Mouse (Mus musculus) lung, embryonic 15.5 days (tissue): ENCODE measurements at regions not wholly inside any gene's neighbourhood (a gene's known extent, or its start where the extent isn't known, plus 50 kb on each side); places are given as distances from the start of the nearest gene placed in this dataset.

ENCODE experiments used
- ATAC-seq: fragments of 200-750 bp; cut with Nextera tagmentation; 2 replicates; pipeline ENCODE4 v1.8.0; 2017; ENCODE audit warnings: moderate number of reproducible peaks, borderline replicate concordance; ENCODE audit not compliant: low FRiP score, low TSS enrichment; ENCODE audit errors: extremely low read depth
- H3K27ac ChIP-seq: fragments of 300-500 bp; sonication (generic); 2 replicates; pipeline ENCODE4 v1.5.1; 2015; ENCODE audit warnings: moderate library complexity, mild to moderate bottlenecking, inconsistent platforms
- H3K27me3 ChIP-seq: fragments of 300-500 bp; sonication (generic); 2 replicates; pipeline ENCODE4 v1.6.1; 2015; ENCODE audit warnings: inconsistent platforms
- H3K36me3 ChIP-seq: fragments of 300-500 bp; sonication (generic); 2 replicates; pipeline ENCODE4 v1.6.1; 2015; ENCODE audit warnings: inconsistent platforms
- H3K4me1 ChIP-seq: fragments of 300-500 bp; sonication (generic); 2 replicates; pipeline ENCODE4 v1.6.1; 2015; ENCODE audit warnings: inconsistent platforms
- H3K4me2 ChIP-seq: fragments of 300-500 bp; sonication (generic); 2 replicates; pipeline ENCODE4 v1.6.1; 2015; ENCODE audit warnings: inconsistent platforms, mild to moderate bottlenecking, moderate library complexity
- H3K4me3 ChIP-seq: fragments of 300-500 bp; sonication (generic); 2 replicates; pipeline ENCODE4 v1.5.1; 2015; ENCODE audit warnings: mild to moderate bottlenecking, inconsistent platforms
- H3K9ac ChIP-seq: fragments of 300-500 bp; sonication (generic); 2 replicates; pipeline ENCODE4 v1.6.1; 2015; ENCODE audit warnings: inconsistent platforms
- H3K9me3 ChIP-seq: fragments of 300-500 bp; sonication (generic); 2 replicates; pipeline ENCODE4 v1.6.1; 2016; ENCODE audit warnings: inconsistent platforms
- WGBS: fragments of 180-500 bp; shearing (Covaris S2); methylation state at CpG from one replicate; pipeline ENCODE4 v1.1.7; 2015; 5-methylcytosine and 5-hydroxymethylcytosine counted together

DNA sequence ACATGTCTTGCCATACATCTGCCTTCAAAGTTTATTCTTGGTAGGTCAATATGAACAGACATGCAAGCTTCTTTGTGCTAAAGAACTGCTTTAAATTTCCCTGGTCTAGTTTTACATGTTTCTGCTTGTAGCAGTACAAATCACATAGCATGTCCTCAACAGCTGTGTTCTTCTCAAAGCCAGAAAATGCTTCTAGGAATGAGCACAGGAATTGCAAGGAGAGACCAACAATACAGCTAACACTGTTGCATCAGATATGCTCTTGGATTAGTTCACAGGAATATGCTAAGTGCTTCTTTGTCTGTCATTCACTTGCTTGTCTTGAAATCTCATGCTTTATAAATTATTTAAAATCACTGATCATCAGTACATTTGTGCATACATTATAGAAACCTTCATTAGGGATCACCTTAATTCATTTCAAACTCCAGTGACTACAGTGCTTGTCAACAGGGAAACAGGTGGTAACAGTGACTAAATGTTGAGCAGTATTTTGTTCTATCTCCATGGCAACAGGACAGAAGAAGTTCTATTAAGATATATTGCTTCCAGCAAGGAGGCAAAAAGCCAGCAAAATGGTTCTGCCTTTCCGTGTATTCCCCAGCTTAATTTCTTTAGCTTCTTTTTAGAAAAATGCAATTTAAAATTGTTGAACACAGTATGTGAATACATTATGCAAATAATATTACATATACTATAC, 77.1 kb upstream of the Ndn start:
- no peaks in the 10 kb centered on the region for H3K27me3 ChIP-seq
- H3K36me3 ChIP-seq = no peaks in the 10 kb centered on the region
- ATAC-seq = no peak
- no peak overlapping the region for H3K27ac ChIP-seq
- no peak overlapping the region for H3K4me3 ChIP-seq
- no peak overlapping the region for H3K4me2 ChIP-seq
- WGBS = 49% methylated on average over 1 of the region's 1 CpGs
- no peaks in the 10 kb centered on the region for H3K9me3 ChIP-seq
- H3K9ac ChIP-seq = no peak overlapping the region
- no peaks in the 10 kb centered on the region for H3K4me1 ChIP-seq

DNA sequence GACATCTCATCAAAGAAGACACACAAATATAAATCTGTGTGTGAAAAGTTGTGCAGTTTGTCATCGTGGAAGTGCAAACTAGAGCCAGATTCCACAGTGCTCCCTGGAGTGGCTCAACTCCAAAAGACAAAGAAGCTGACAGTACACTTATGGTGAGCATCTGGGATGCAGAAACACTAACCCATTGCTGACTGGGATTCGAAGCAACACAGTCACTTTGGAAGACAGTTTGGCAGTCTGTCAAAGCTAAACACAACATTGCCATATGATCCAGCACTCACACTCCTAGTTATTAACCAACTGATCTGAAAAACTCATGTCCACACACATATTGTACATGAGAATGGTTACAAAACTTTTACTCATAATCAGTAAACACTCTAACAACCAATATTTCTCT, 70.2 kb upstream of the Ndn start:
- ATAC-seq = no peak
- Histone ChIP-seq H3K27me3 (no peaks in the 10 kb centered on the region), H3K9ac (no peak overlapping the region), H3K9me3 (no peaks in the 10 kb centered on the region), H3K27ac (no peak overlapping the region), H3K4me2 (no peak overlapping the region), H3K4me1 (no peaks in the 10 kb centered on the region), H3K36me3 (no peaks in the 10 kb centered on the region), H3K4me3 (no peak overlapping the region)
- WGBS = 34% methylated on average over 2 of the region's 2 CpGs

DNA sequence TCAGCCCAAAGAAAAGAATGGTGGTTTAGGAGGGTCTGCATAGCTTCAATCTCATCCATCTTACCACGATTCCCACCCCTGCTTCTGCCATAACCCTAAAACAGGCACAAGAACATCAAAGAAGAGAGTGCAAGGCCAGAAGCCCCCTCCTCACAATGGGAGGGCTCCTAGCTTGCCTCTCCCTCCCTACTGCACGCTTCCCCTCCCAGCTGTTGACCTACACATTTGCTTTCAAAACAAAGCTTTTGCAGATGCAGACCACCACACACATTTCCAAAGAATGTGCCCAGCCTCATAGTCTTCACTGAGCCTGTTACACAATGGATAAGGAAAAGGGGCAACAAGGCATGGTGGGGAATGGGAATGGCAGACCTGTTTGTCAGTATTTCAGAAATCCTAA, 67.9 kb upstream of the Ndn start:
- ATAC-seq = no peak
- H3K27ac ChIP-seq = no peak overlapping the region
- WGBS = 43% methylated on average over 2 of the region's 2 CpGs
- H3K4me1 ChIP-seq = no peaks in the 10 kb centered on the region
- H3K36me3 ChIP-seq = no peaks in the 10 kb centered on the region
- H3K27me3 ChIP-seq = no peaks in the 10 kb centered on the region
- H3K4me2 ChIP-seq = no peak overlapping the region
- no peak overlapping the region for H3K4me3 ChIP-seq
- no peak overlapping the region for H3K9ac ChIP-seq
- no peaks in the 10 kb centered on the region for H3K9me3 ChIP-seq

DNA sequence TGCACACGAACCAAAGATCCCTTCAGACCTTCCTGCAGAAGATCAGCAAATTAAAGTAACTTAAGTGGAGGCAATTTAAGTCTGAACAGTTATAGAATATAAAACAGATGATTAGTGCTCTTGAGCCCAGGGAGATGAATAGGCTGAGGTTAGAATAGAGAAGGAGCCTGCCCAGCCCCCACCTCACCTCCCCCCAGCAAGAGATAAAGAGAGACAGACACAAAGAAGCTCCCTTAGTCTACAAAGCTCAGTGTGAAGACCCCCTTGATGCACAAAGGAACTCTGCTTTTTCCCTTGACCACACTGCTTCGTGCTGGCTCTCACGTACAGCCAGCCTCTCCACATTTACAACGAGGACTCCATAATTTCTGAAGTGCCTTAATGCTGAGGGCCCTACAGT, 67.3 kb upstream of the Ndn start:
- H3K27me3 ChIP-seq = no peaks in the 10 kb centered on the region
- H3K36me3 ChIP-seq = no peaks in the 10 kb centered on the region
- no peak overlapping the region for H3K4me2 ChIP-seq
- H3K4me1 ChIP-seq = no peaks in the 10 kb centered on the region
- no peak overlapping the region for H3K27ac ChIP-seq
- ATAC-seq = no peak
- H3K9ac ChIP-seq = no peak overlapping the region
- no peaks in the 10 kb centered on the region for H3K9me3 ChIP-seq
- H3K4me3 ChIP-seq = no peak overlapping the region
- 71% methylated on average over 4 of the region's 4 CpGs for WGBS
